Mouse (Mus musculus) liver, postnatal 0 days (tissue): Measurements from ENCODE around the gene Gmds. TPM values are rescaled to one million over a fixed set of nuclear protein-coding genes. Genes with fewer than 3 reads are reported as not detected.
A peak's percentile ranks its signal among the peaks of the same experiment; 100 is the strongest.

Experiments used
- ATAC-seq: fragments of 200-750 bp; cut with Nextera tagmentation; 2 replicates; pipeline ENCODE4 v1.8.0; 2017; ENCODE audit warnings: mild to moderate bottlenecking, moderate library complexity
- DNase-seq: peaks from one replicate; pipeline ENCODE4 v3.0.0-alpha.2; 2016
- H3K27ac ChIP-seq: fragments of 300-500 bp; sonication (generic); 2 replicates; pipeline ENCODE4 v1.5.1; 2014; ENCODE audit warnings: antibody characterized with exemption, moderate library complexity, mild to moderate bottlenecking, low read depth
- H3K27me3 ChIP-seq: fragments of 300-500 bp; sonication (generic); 2 replicates; pipeline ENCODE4 v1.6.1; 2014; ENCODE audit warnings: low read length, control low read depth, mixed read lengths; ENCODE audit not compliant: insufficient read depth
- H3K36me3 ChIP-seq: fragments of 300-500 bp; sonication (generic); replicated peaks from 2 replicates; pipeline ENCODE4 v1.6.1; 2014; ENCODE audit warnings: mild to moderate bottlenecking, control low read depth, low read length, moderate library complexity, mixed read lengths; ENCODE audit not compliant: insufficient read depth
- H3K4me1 ChIP-seq: fragments of 300-500 bp; sonication (generic); 2 replicates; pipeline ENCODE4 v1.6.1; 2014; ENCODE audit warnings: antibody characterized with exemption, mild to moderate bottlenecking, control low read depth; ENCODE audit not compliant: insufficient read depth
- H3K4me2 ChIP-seq: fragments of 300-500 bp; sonication (generic); 2 replicates; pipeline ENCODE4 v1.6.1; 2014; ENCODE audit warnings: low read depth, mild to moderate bottlenecking, low read length, moderate library complexity, mixed read lengths
- H3K4me3 ChIP-seq: fragments of 300-500 bp; sonication (generic); 2 replicates; pipeline ENCODE4 v1.5.1; 2014; ENCODE audit warnings: low read depth, low read length
- H3K9ac ChIP-seq: fragments of 300-500 bp; sonication (generic); replicated peaks from 2 replicates; pipeline ENCODE4 v1.6.1; 2014; ENCODE audit warnings: mild to moderate bottlenecking, moderate library complexity
- H3K9me3 ChIP-seq: fragments of 300-500 bp; sonication (generic); 2 replicates; pipeline ENCODE4 v1.6.1; 2016; ENCODE audit warnings: mild to moderate bottlenecking, control low read depth, low read length, mixed read lengths
- CTCF ChIP-seq: sonication (generic); IDR thresholded peaks from 2 replicates; pipeline ENCODE4 v1.5.1; 2016; ENCODE audit warnings: antibody characterized with exemption, low read depth
- EP300 ChIP-seq: IDR thresholded peaks from 2 replicates; pipeline ENCODE4 v1.6.1; 2016; ENCODE audit warnings: antibody characterized with exemption, low read depth, mild to moderate bottlenecking
- WGBS: fragments of 180-500 bp; shearing (Covaris S2); extraction: QIAGEN DNeasy Blood & Tissue Kit; methylation state at CpG from one replicate; pipeline ENCODE4 v1.1.7; 2014; ENCODE audit not compliant: insufficient replicate concordance; 5-methylcytosine and 5-hydroxymethylcytosine counted together
- polyA plus RNA-seq: library from polyadenylated mRNA; unstranded; fragments of >200 nt; fragmentation: Nextera tagmentation; extraction: Ambion mirVana; gene quantifications from 2 replicates; pipeline ENCODE4 v1.2.1, GENCODE M21; 2015

Gmds gene
- polyA plus RNA-seq, 1 experiment from 2014 or later: 4.9 TPM

- peak; percentile 56 for DNase-seq
- H3K36me3 ChIP-seq: no peaks in the 10 kb centered on the region
- no peaks in the 10 kb centered on the region for H3K4me1 ChIP-seq
- WGBS: 51% methylated on average over 3 of the region's 3 CpGs
- no peak overlapping the region for H3K4me2 ChIP-seq
- H3K27me3 ChIP-seq: no peaks in the 10 kb centered on the region
- peak; percentile 67 for ATAC-seq
- no peaks in the 10 kb centered on the region for H3K9me3 ChIP-seq
- H3K27ac ChIP-seq: no peak overlapping the region
- no peak overlapping the region for H3K9ac ChIP-seq
- no peak for TF ChIP-seq EP300
- TF ChIP-seq CTCF: peak; percentile 89
- H3K4me3 ChIP-seq: no peak overlapping the region
Measured at GRCm38 (mm10) chr13:32312663-32313062, 25.9 kb downstream of the Gmds start.

GRCm38 (mm10) chr13:32311476-32311875 lies 27.1 kb downstream of the Gmds start:
- Histone ChIP-seq H3K4me2 (no peak overlapping the region), H3K9ac (no peak overlapping the region), H3K9me3 (no peaks in the 10 kb centered on the region), H3K27ac (no peak overlapping the region), H3K27me3 (no peaks in the 10 kb centered on the region), H3K4me3 (no peak overlapping the region), H3K4me1 (no peaks in the 10 kb centered on the region), H3K36me3 (no peaks in the 10 kb centered on the region)
- DNase-seq: no peak
- 88% methylated on average over 2 of the region's 2 CpGs for WGBS
- no peak for ATAC-seq
- TF ChIP-seq EP300 (no peak), CTCF (no peak)

- Histone ChIP-seq H3K27me3 (no peaks in the 10 kb centered on the region), H3K27ac (no peak overlapping the region), H3K4me3 (no peak overlapping the region), H3K4me2 (no peak overlapping the region), H3K9ac (no peak overlapping the region), H3K9me3 (no peaks in the 10 kb centered on the region), H3K36me3 (no peaks in the 10 kb centered on the region), H3K4me1 (no peaks in the 10 kb centered on the region)
- WGBS: 42% methylated on average over 1 of the region's 1 CpGs
- ATAC-seq (no peak), DNase-seq (no peak)
- TF ChIP-seq CTCF (no peak), EP300 (no peak)
Measured at GRCm38 (mm10) chr13:32298456-32298855, 40.1 kb downstream of the Gmds start.

- TF ChIP-seq EP300 (no peak), CTCF (peak; percentile 65)
- no peaks in the 10 kb centered on the region for H3K9me3 ChIP-seq
- 43% methylated on average over 5 of the region's 5 CpGs for WGBS
- H3K4me1 ChIP-seq: no peaks in the 10 kb centered on the region
- DNase-seq (peak; percentile 29), ATAC-seq (no peak)
- H3K4me3 ChIP-seq: no peak overlapping the region
- no peaks in the 10 kb centered on the region for H3K36me3 ChIP-seq
- H3K9ac ChIP-seq: no peak overlapping the region
- no peaks in the 10 kb centered on the region for H3K27me3 ChIP-seq
- H3K4me2 ChIP-seq: no peak overlapping the region
- no peak overlapping the region for H3K27ac ChIP-seq
Measured at GRCm38 (mm10) chr13:32297398-32297797, 41.1 kb downstream of the Gmds start.

GRCm38 (mm10) chr13:32294416-32295195 lies 43.9 kb downstream of the Gmds start:
- no peak overlapping the region for H3K4me3 ChIP-seq
- no peak overlapping the region for H3K4me2 ChIP-seq
- H3K36me3 ChIP-seq: no peaks in the 10 kb centered on the region
- H3K27ac ChIP-seq: no peak overlapping the region
- no peaks in the 10 kb centered on the region for H3K9me3 ChIP-seq
- no peak for ATAC-seq
- no peaks in the 10 kb centered on the region for H3K27me3 ChIP-seq
- H3K9ac ChIP-seq: no peak overlapping the region
- no peak for DNase-seq
- TF ChIP-seq CTCF (no peak), EP300 (no peak)
- H3K4me1 ChIP-seq: no peaks in the 10 kb centered on the region
- WGBS: 65% methylated on average over 3 of the region's 3 CpGs

- no peaks in the 10 kb centered on the region for H3K27me3 ChIP-seq
- no peak for ATAC-seq
- WGBS: 78% methylated on average over 2 of the region's 2 CpGs
Measured at GRCm38 (mm10) chr13:32272937-32273496, 65.5 kb downstream of the Gmds start.

More at GRCm38 (mm10) chr13:32272937-32273496, 65.5 kb downstream of the Gmds start:
- no peaks in the 10 kb centered on the region for H3K36me3 ChIP-seq
- H3K4me3 ChIP-seq: no peak overlapping the region
- TF ChIP-seq EP300 (no peak), CTCF (0 out of 2 replicates have a peak, but pooled peaks have one; percentile 15)
- H3K9ac ChIP-seq: no peak overlapping the region
- H3K4me1 ChIP-seq: no peaks in the 10 kb centered on the region
- no peaks in the 10 kb centered on the region for H3K9me3 ChIP-seq
- no peak overlapping the region for H3K4me2 ChIP-seq
- no peak overlapping the region for H3K27ac ChIP-seq
- no peak for DNase-seq
